Mouse (Mus musculus): ENCODE measurements at regions not wholly inside any gene's neighbourhood (a gene's known extent, or its start where the extent isn't known, plus 50 kb on each side); places are given as distances from the start of the nearest gene placed in this dataset.
"Not testable (repeated sequence)": the region's sequence is repeated elsewhere in the genome, so short reads cannot be mapped to it uniquely, and the experiment has no call there.

GRCm38 (mm10) chr12:62631888-62632490 lies 1109.0 kb downstream of the Lrfn5 start:
- 67% methylated on average over 4 of the region's 4 CpGs for WGBS
- Histone ChIP-seq H3K4me2 (replicated peaks) (no peak overlapping the region), H3K4me3 (replicated peaks) (no peak overlapping the region), H3K27me3 (replicated peaks) (no peaks in the 10 kb centered on the region), H3K9ac (no peak overlapping the region), H3K36me3 (no peaks in the 10 kb centered on the region), H3K4me1 (replicated peaks) (no peaks in the 10 kb centered on the region), H3K9me3 (no peaks in the 10 kb centered on the region), H3K27ac (no peak overlapping the region)
- peak; percentile 36; the same call in 1 of the 2 replicates for ATAC-seq

DNA sequence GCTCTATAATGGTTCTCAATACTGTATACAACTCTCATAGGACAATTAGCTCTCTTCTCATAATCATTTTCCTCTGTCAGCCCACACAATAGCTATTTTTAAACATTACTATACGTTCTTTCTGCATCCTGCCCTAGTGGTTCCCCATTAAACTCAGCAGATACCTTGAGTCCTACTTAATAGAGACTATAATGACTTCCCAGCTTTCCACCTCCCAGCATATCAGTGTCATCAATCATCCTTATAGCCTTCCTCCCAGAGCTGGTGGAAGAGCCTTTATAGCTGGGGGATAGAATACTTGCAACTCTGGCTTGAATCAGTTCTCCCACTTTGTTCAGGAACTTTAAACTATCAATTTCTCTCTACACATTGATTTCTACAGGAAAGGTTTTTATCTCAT lies 1141.7 kb downstream of the Lrfn5 start:
- no peak for ATAC-seq
- no peaks in the 10 kb centered on the region for H3K9me3 ChIP-seq
- no peak overlapping the region for H3K9ac ChIP-seq
- no peak overlapping the region for H3K27ac ChIP-seq
- no peaks in the 10 kb centered on the region for H3K36me3 ChIP-seq
- H3K4me1 ChIP-seq (replicated peaks) = no peaks in the 10 kb centered on the region
- H3K4me3 ChIP-seq (replicated peaks) = no peak overlapping the region
- WGBS = 50% methylated on average over 1 of the region's 1 CpGs
- no peak overlapping the region for H3K4me2 ChIP-seq (replicated peaks)
- H3K27me3 ChIP-seq (replicated peaks) = no peaks in the 10 kb centered on the region

DNA sequence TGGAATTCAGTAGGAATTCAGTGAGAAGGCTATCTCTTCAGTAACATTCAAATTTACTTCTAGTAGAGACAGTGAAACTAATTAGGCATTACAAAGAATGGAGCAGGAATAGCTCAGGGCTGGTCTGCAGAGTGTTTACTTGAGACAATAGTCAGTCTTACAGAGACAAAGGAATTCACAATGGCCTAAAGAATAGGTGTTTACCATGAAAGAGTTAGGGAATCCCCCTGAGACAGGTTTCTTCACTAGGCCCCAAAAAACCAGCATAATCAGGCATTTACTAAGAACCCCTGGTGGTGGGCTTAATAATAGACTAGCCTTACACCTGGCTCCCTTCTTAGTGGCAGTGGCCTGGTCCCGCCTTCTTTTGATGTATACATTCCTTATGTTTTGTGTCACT lies 1184.2 kb downstream of the Lrfn5 start:
- H3K36me3 ChIP-seq; H3K9me3 ChIP-seq; ATAC-seq; H3K27ac ChIP-seq; H3K4me1 ChIP-seq (replicated peaks); H3K9ac ChIP-seq; H3K27me3 ChIP-seq (replicated peaks); H3K4me3 ChIP-seq (replicated peaks); H3K4me2 ChIP-seq (replicated peaks): not testable (repeated sequence)
- 87% methylated on average over 1 of the region's 1 CpGs for WGBS

Data from intestine, embryonic 15.5 days (tissue).